ENCODE assay signal across 15 mouse cellular contexts in the genomic region with DNA sequence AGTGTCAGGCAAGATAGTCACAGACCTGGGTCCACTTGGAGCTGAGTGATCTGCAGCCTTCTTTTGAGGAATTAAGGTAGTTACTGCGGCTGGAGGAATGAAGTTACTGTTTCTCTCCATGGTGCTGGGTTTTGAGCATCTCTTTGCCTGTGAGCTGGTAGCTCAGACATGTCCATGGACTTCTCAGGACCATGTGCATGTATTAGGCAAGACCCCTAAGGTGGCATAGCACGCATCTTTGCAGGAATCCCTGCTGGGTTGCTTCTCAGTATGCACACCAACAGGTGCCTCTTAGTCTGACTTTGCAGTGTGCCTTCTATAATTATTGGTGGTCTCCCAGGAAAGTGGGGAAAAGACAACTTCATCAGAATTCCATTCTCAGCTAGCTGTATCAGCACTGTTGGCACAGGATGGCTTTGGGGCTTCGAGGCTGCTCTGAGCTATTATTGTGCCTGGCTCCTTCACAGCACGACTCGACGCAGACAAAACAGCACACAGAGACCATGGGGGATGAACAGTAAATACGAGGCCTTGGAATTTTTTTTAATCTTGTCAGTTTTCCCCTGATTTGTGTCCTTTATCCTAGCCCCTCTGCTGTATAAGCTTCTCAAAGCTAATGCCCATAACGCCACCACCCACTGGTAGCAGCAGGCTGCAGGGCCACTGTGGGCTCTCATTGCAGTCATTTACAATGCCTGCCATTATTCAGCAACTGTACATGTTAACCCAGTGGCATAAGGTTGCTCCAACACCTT. TPM values are rescaled to one million over a fixed set of nuclear protein-coding genes. Genes with fewer than 3 reads are reported as not detected.
DNase-seq lines count a peak whose midpoint lies in the region; ATAC-seq and TF ChIP-seq lines count a peak whose summit lies in the region.
"Had no signal": no experiment of that assay in that cellular context is flagged by ENCODE, and none has a peak within 500 bp of the region (broad histone marks: within the 10 kb centered on the region; RNA-seq: fewer than 3 reads in every experiment).

No protein-coding gene starts in this region.

- no peak overlapping the region for H3K27ac ChIP-seq in midbrain, embryonic 12.5 days (replicated peaks)
- H3K27ac ChIP-seq in midbrain, embryonic 11.5 days (ENCODE audit: low read depth, low read length): no peak overlapping the region
- no peak overlapping the region for H3K27ac ChIP-seq in forebrain, postnatal 0 days (ENCODE audit: low read depth, low read length)
- H3K27ac ChIP-seq in midbrain, embryonic 14.5 days (replicated peaks; ENCODE audit: low read depth, low read length): peak overlapping the region; percentile 26; the same call in 1 of the 2 replicates
- no peak overlapping the region for H3K27ac ChIP-seq in left cerebral cortex, adult 2 months
- no peak overlapping the region for H3K27ac ChIP-seq in kidney, adult 2 months (ENCODE audit: insufficient read depth, low read depth, low read length)
- H3K27ac ChIP-seq: limb, embryonic 10.5 days; macrophage had no signal

- no peak overlapping the region for H3K4me2 ChIP-seq in midbrain, embryonic 12.5 days (replicated peaks)
- H3K4me2 ChIP-seq in midbrain, embryonic 11.5 days: no peak overlapping the region
- no peak overlapping the region for H3K4me2 ChIP-seq in forebrain, postnatal 0 days (ENCODE audit: low read depth)
- no peak overlapping the region for H3K4me2 ChIP-seq in midbrain, embryonic 14.5 days (ENCODE audit: low read length)
- H3K4me2 ChIP-seq: liver, embryonic 11.5 days; lung, embryonic 14.5 days had no signal

- intact Hi-C loops in left cerebral cortex, adult 2 months (cut with DNase I): no loop called here

- H3K36me3 ChIP-seq in midbrain, embryonic 12.5 days: no peaks in the 10 kb centered on the region
- no peaks in the 10 kb centered on the region for H3K36me3 ChIP-seq in midbrain, embryonic 11.5 days (ENCODE audit: control insufficient read depth, insufficient read depth, low read length)
- H3K36me3 ChIP-seq in forebrain, postnatal 0 days (ENCODE audit: insufficient read depth): no peaks in the 10 kb centered on the region
- no peaks in the 10 kb centered on the region for H3K36me3 ChIP-seq in midbrain, embryonic 14.5 days (ENCODE audit: control insufficient read depth, insufficient read depth, low read length)
- H3K36me3 ChIP-seq in kidney, adult 2 months (ENCODE audit: control insufficient read depth, insufficient read depth, low read length): no peaks in the 10 kb centered on the region
- H3K36me3 ChIP-seq: limb, embryonic 10.5 days had no signal

- no peak for TF ChIP-seq POLR2A in kidney, adult 2 months (IDR thresholded peaks at IDR 0.05; ENCODE audit: low read depth, low read length)

- no peak overlapping the region for H3K9ac ChIP-seq in midbrain, embryonic 12.5 days (replicated peaks)
- H3K9ac ChIP-seq in midbrain, embryonic 11.5 days (ENCODE audit: low read length): no peak overlapping the region
- no peak overlapping the region for H3K9ac ChIP-seq in forebrain, postnatal 0 days
- no peak overlapping the region for H3K9ac ChIP-seq in midbrain, embryonic 14.5 days (replicated peaks; ENCODE audit: low read length)
- H3K9ac ChIP-seq: lung, embryonic 14.5 days had no signal

- peaks cover 5% of the 10 kb centered on the region; the same call in 1 of the 2 replicates for H3K27me3 ChIP-seq in midbrain, embryonic 12.5 days
- H3K27me3 ChIP-seq in midbrain, embryonic 11.5 days (ENCODE audit: control insufficient read depth, insufficient read depth, low read length): no peaks in the 10 kb centered on the region
- H3K27me3 ChIP-seq in forebrain, postnatal 0 days (ENCODE audit: insufficient read depth, low read length): no peaks in the 10 kb centered on the region
- H3K27me3 ChIP-seq in midbrain, embryonic 14.5 days (ENCODE audit: control insufficient read depth, insufficient read depth, low read length): no peaks in the 10 kb centered on the region; the same call in 1 of the 2 replicates
- H3K27me3 ChIP-seq in kidney, adult 2 months (replicated peaks; ENCODE audit: control insufficient read depth, insufficient read depth, low read length): no peaks in the 10 kb centered on the region

- ATAC-seq in midbrain, embryonic 12.5 days (ENCODE audit: low FRiP score, low read depth): peak; percentile 64
- ATAC-seq in midbrain, embryonic 11.5 days (ENCODE audit: low FRiP score): no peak
- ATAC-seq in forebrain, postnatal 0 days: peak; percentile 34; the same call in 1 of the 2 replicates
- ATAC-seq in midbrain, embryonic 14.5 days (ENCODE audit: low FRiP score, low TSS enrichment): peak; percentile 55
- ATAC-seq in frontal cortex, adult (ENCODE audit: low TSS enrichment): no peak

- H3K9me3 ChIP-seq in midbrain, embryonic 12.5 days: no peaks in the 10 kb centered on the region
- no peaks in the 10 kb centered on the region for H3K9me3 ChIP-seq in midbrain, embryonic 11.5 days (ENCODE audit: control insufficient read depth, low read length)
- no peaks in the 10 kb centered on the region for H3K9me3 ChIP-seq in forebrain, postnatal 0 days (ENCODE audit: low read length)
- H3K9me3 ChIP-seq in midbrain, embryonic 14.5 days (ENCODE audit: control insufficient read depth, low read length): no peaks in the 10 kb centered on the region
- H3K9me3 ChIP-seq: limb, embryonic 10.5 days had no signal

- no peak for DNase-seq in midbrain, embryonic 11.5 days (ENCODE audit: low spot score, missing footprints)
- DNase-seq in forebrain, postnatal 0 days: no peak
- DNase-seq in midbrain, embryonic 14.5 days: peak; percentile 65
- no peak for DNase-seq in left cerebral cortex, adult 2 months (ENCODE audit: extremely low spot score in 1 of 2, low spot score in 2 of 2)
- no peak for DNase-seq in kidney, adult 2 months
- DNase-seq: adrenal gland, postnatal 10 days; B cell, adult 2 months; cerebellum, adult 18-20 months; gastrocnemius, postnatal 10 days; lung, embryonic 14.5 days had no signal

- no peak overlapping the region for H3K4me3 ChIP-seq in midbrain, embryonic 12.5 days
- no peak overlapping the region for H3K4me3 ChIP-seq in midbrain, embryonic 11.5 days (ENCODE audit: low read depth, low read length)
- H3K4me3 ChIP-seq in forebrain, postnatal 0 days (ENCODE audit: low read depth, low read length): no peak overlapping the region
- no peak overlapping the region for H3K4me3 ChIP-seq in midbrain, embryonic 14.5 days (replicated peaks; ENCODE audit: low read depth, low read length)
- H3K4me3 ChIP-seq in left cerebral cortex, adult 2 months: no peak overlapping the region
- no peak overlapping the region for H3K4me3 ChIP-seq in kidney, adult 2 months (ENCODE audit: insufficient read depth, low read depth, low read length)
- H3K4me3 ChIP-seq: limb, embryonic 10.5 days had no signal

- no peak for TF ChIP-seq CTCF in forebrain, postnatal 0 days (IDR thresholded peaks at IDR 0.05; ENCODE audit: low read depth)
- TF ChIP-seq CTCF in left cerebral cortex, adult 2 months (IDR thresholded peaks at IDR 0.05): no peak
- TF ChIP-seq CTCF in kidney, adult 2 months (conservative IDR thresholded peaks at IDR 0.05; ENCODE audit: insufficient read depth, insufficient read length, low read depth, low read length): no peak

- peaks cover 26% of the 10 kb centered on the region for H3K4me1 ChIP-seq in midbrain, embryonic 12.5 days
- no peaks in the 10 kb centered on the region; the same call in 1 of the 2 replicates for H3K4me1 ChIP-seq in midbrain, embryonic 11.5 days (ENCODE audit: control insufficient read depth, insufficient read depth, low read length)
- no peaks in the 10 kb centered on the region for H3K4me1 ChIP-seq in forebrain, postnatal 0 days (ENCODE audit: insufficient read depth)
- H3K4me1 ChIP-seq in midbrain, embryonic 14.5 days (ENCODE audit: control insufficient read depth, insufficient read depth, low read length): peaks cover 16% of the 10 kb centered on the region; the same call in 1 of the 2 replicates
- no peaks in the 10 kb centered on the region for H3K4me1 ChIP-seq in kidney, adult 2 months (ENCODE audit: control insufficient read depth, insufficient read depth, low read length)

- 45% methylated on average over 8 of the region's 8 CpGs for WGBS in midbrain, embryonic 12.5 days
- WGBS in midbrain, embryonic 11.5 days: 48% methylated on average over 8 of the region's 8 CpGs
- 28% methylated on average over 8 of the region's 8 CpGs for WGBS in forebrain, postnatal 0 days
- WGBS in midbrain, embryonic 14.5 days: 22% methylated on average over 8 of the region's 8 CpGs
- 84% methylated on average over 8 of the region's 8 CpGs for WGBS in kidney, adult 2 months

RNA-seq across cellular contexts. Expression of a gene that starts 43.4 kb away (rescaled TPM):
- 60.9 and 66.9 TPM in 2 replicates for polyA plus RNA-seq in midbrain, embryonic 12.5 days (2016; fragmentation: Nextera tagmentation; extraction: Ambion mirVana)
- polyA plus RNA-seq in midbrain, embryonic 11.5 days (2014; fragmentation: Nextera tagmentation; extraction: Ambion mirVana): 26.5 and 26.9 TPM in 2 replicates
- 26.6 and 39.8 TPM in 2 replicates for total RNA-seq in forebrain, postnatal 0 days (2014; rRNA removed)
- polyA plus RNA-seq in forebrain, postnatal 0 days (2015; fragmentation: Nextera tagmentation; extraction: Ambion mirVana): 6.2 and 8.6 TPM in 2 replicates
- 38.6 and 44.3 TPM in 2 replicates for polyA plus RNA-seq in midbrain, embryonic 14.5 days (2014; fragmentation: Nextera tagmentation; extraction: Ambion mirVana)
- 10 to 100 TPM; 13.6 to 15.6 TPM for total RNA-seq in left cerebral cortex, adult 2 months (2021)
- 49.4 and 58.6 TPM in 2 replicates for polyA plus RNA-seq in kidney, adult 2 months (2012; rRNA removed)

Comparison
In these comparisons a context has a peak if more than half of its experiments do, and no peak if none do; other contexts are left out.
1. ATAC-seq: peak in midbrain, embryonic 12.5 days (single experiment), forebrain, postnatal 0 days (single experiment) and midbrain, embryonic 14.5 days (single experiment); none in midbrain, embryonic 11.5 days (single experiment) and frontal cortex, adult (single experiment).